Comparison of ENCODE assay signal across 7 mouse cellular contexts in the genomic region with DNA sequence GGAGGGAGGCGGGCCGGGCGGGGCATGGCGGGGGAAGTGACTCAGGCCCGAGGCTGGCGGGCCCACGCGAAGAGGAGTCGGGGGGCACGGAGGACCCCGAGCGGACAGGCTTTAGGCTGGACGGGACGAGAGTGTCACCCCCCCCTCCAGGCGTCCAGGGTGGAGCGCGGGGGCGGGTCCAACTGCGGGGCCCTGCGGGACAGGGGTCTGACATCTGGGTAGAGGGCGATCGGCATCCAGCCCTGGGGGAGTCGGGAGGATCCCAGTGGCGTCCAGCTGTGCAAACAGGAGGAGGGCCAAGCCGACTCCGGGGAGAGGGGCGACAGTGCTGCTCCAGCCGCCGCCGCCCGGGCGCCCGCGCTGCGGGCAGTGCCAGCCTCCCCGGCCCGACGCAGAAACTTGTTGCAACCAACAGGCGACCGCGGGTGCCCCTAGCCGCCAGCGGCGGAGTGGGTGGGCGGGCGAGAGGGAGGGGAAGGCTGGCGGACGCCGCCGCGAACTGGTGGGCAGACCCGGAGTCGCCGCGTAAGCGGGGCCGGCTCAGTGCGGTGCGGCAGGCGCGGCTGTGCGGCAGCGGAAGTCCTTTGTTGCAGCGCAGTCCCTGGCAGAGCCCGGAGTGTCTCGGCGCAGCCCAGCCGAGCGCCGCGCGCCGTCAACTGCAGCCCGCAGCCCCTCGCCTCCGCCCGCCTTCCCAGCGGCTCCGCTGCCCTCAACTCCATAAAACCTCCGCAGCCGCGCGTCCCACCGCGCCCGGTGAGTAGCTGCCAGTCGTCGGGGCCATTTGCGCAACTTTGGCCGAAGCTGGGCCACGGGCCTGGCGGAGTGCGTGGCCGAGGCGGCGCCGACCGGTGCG. TPM values are rescaled to one million over a fixed set of nuclear protein-coding genes. Genes with fewer than 3 reads are reported as not detected.
DNase-seq lines count a peak whose midpoint lies in the region; ATAC-seq and TF ChIP-seq lines count a peak whose summit lies in the region.

A gene (plus strand): TSS at position 289 of the 853 bp plus-strand sequence.

- peak; percentile 93 for DNase-seq in adrenal gland, adult 2 months
- DNase-seq in embryo, embryonic 11.5 days (ENCODE audit: low read depth, low spot score), result peak; percentile 55
- peak; percentile 66 to 84 for DNase-seq in gastrocnemius, postnatal 4 days (ENCODE audit: low spot score in 2 of 2)
- DNase-seq in limb, embryonic 11.5 days (ENCODE audit: low spot score), result peak; percentile 84
- peak; percentile 75 for DNase-seq in spleen, adult 12 weeks (ENCODE audit: low spot score)

- H3K4me1 ChIP-seq in intestine, postnatal 0 days (replicated peaks; ENCODE audit: control insufficient read depth, insufficient read depth, low read length), result peaks cover 6% of the 10 kb centered on the region; the same call in 1 of the 2 replicates
- peaks cover 29% of the 10 kb centered on the region for H3K4me1 ChIP-seq in limb, embryonic 11.5 days (ENCODE audit: control insufficient read depth, insufficient read depth, low read length)
- peaks cover 40% of the 10 kb centered on the region for H3K4me1 ChIP-seq in midbrain, embryonic 13.5 days (replicated peaks)

- ATAC-seq in intestine, postnatal 0 days, result peak; percentile 42
- ATAC-seq in limb, embryonic 11.5 days (ENCODE audit: insufficient number of reproducible peaks, low FRiP score, low TSS enrichment, low read depth), result peak; percentile 69
- ATAC-seq in midbrain, embryonic 13.5 days, result peak; percentile 70

- peak; percentile 28; the same call in 1 of the 2 replicates for TF ChIP-seq CTCF in intestine, postnatal 0 days (IDR thresholded peaks at IDR 0.05; ENCODE audit: low read depth)

- peak within 1 kb of the TSS; percentile 97 for H3K4me3 ChIP-seq in intestine, postnatal 0 days (ENCODE audit: low read depth, low read length)
- H3K4me3 ChIP-seq in limb, embryonic 11.5 days (ENCODE audit: low read depth, low read length), result peak within 1 kb of the TSS; percentile 60
- H3K4me3 ChIP-seq in midbrain, embryonic 13.5 days (replicated peaks), result peak within 1 kb of the TSS; percentile 90

- peak within 1 kb of the TSS; percentile 96 for H3K9ac ChIP-seq in intestine, postnatal 0 days (ENCODE audit: low read depth, low read length)
- peak within 1 kb of the TSS; percentile 82 for H3K9ac ChIP-seq in limb, embryonic 11.5 days (ENCODE audit: low read length)
- H3K9ac ChIP-seq in midbrain, embryonic 13.5 days (replicated peaks), result peak within 1 kb of the TSS; percentile 95

- H3K27me3 ChIP-seq in intestine, postnatal 0 days (replicated peaks; ENCODE audit: control insufficient read depth, insufficient read depth, low read length), result no peaks in the 10 kb centered on the region
- H3K27me3 ChIP-seq in limb, embryonic 11.5 days (ENCODE audit: control insufficient read depth, insufficient read depth, low read length), result no peaks in the 10 kb centered on the region
- H3K27me3 ChIP-seq in midbrain, embryonic 13.5 days, result no peaks in the 10 kb centered on the region

- no peaks in the 10 kb centered on the region for H3K36me3 ChIP-seq in intestine, postnatal 0 days (ENCODE audit: control insufficient read depth, insufficient read depth)
- H3K36me3 ChIP-seq in limb, embryonic 11.5 days (ENCODE audit: control insufficient read depth, insufficient read depth, low read length), result no peaks in the 10 kb centered on the region
- no peaks in the 10 kb centered on the region for H3K36me3 ChIP-seq in midbrain, embryonic 13.5 days

- WGBS in intestine, postnatal 0 days, result under 1% methylated on average over 71 of the region's 99 CpGs
- 0% methylated on average over 67 of the region's 99 CpGs for WGBS in limb, embryonic 11.5 days
- WGBS in midbrain, embryonic 13.5 days, result under 1% methylated on average over 84 of the region's 99 CpGs

- H3K9me3 ChIP-seq in intestine, postnatal 0 days (ENCODE audit: control insufficient read depth), result no peaks in the 10 kb centered on the region
- H3K9me3 ChIP-seq in limb, embryonic 11.5 days (ENCODE audit: control insufficient read depth, low read length), result no peaks in the 10 kb centered on the region
- H3K9me3 ChIP-seq in midbrain, embryonic 13.5 days, result no peaks in the 10 kb centered on the region

- H3K27ac ChIP-seq in intestine, postnatal 0 days (ENCODE audit: low read depth, low read length), result peak within 1 kb of the TSS; percentile 99
- peak within 1 kb of the TSS; percentile 96 for H3K27ac ChIP-seq in limb, embryonic 11.5 days (replicated peaks; ENCODE audit: low read depth, low read length)
- H3K27ac ChIP-seq in midbrain, embryonic 13.5 days, result peak within 1 kb of the TSS; percentile 97

- H3K4me2 ChIP-seq in intestine, postnatal 0 days (replicated peaks; ENCODE audit: low read depth), result peak within 1 kb of the TSS; percentile 75
- H3K4me2 ChIP-seq in limb, embryonic 11.5 days (ENCODE audit: low read depth, severe bottlenecking), result peak within 1 kb of the TSS; percentile 84
- peak within 1 kb of the TSS; percentile 89 for H3K4me2 ChIP-seq in midbrain, embryonic 13.5 days (replicated peaks)

RNA-seq across cellular contexts. Expression of the gene that starts here (rescaled TPM):
- total RNA-seq in adrenal gland, adult 2 months (2021), result 1 to 10 TPM; 5.0 to 5.5 TPM
- polyA plus RNA-seq in adrenal gland, adult 2 months (2012; rRNA removed), result 2.3 and 2.4 TPM in 2 replicates
- total RNA-seq in gastrocnemius, postnatal 4 days (2021), result 1 to 10 TPM; 7.0 to 8.8 TPM
- 3.3 and 3.4 TPM in 2 replicates for polyA plus RNA-seq in intestine, postnatal 0 days (2015; fragmentation: Nextera tagmentation; extraction: Ambion mirVana)
- polyA plus RNA-seq in limb, embryonic 11.5 days (2014; fragmentation: Nextera tagmentation; extraction: Ambion mirVana), result 11.0 and 11.2 TPM in 2 replicates
- 4.1 and 4.7 TPM in 2 replicates for polyA plus RNA-seq in midbrain, embryonic 13.5 days (2015; fragmentation: Nextera tagmentation; extraction: Ambion mirVana)

Comparison
In these comparisons a context has a peak if more than half of its experiments do, and no peak if none do; other contexts are left out.
1. Peak in every context shown above with its lines: DNase-seq, ATAC-seq, H3K4me3 ChIP-seq and H3K27ac ChIP-seq.